Mouse (Mus musculus): ENCODE measurements around the gene Gm6169. TPM values are rescaled to one million over a fixed set of nuclear protein-coding genes. Genes with fewer than 3 reads are reported as not detected.
"Not testable (repeated sequence)": the region's sequence is repeated elsewhere in the genome, so short reads cannot be mapped to it uniquely, and the experiment has no call there.

The Gm6169 gene
- polyA plus RNA-seq, 2 experiments, result 2.1 to 5.1 TPM

- 0 out of 2 replicates have a peak, but pooled peaks cover 2% of the 10 kb centered on the region for H3K36me3 ChIP-seq (ENCODE audit: control insufficient read depth, insufficient read depth, low read length)
- no peaks in the 10 kb centered on the region for H3K4me1 ChIP-seq (ENCODE audit: control insufficient read depth, insufficient read depth, low read length)
- 70% methylated on average over 3 of the region's 3 CpGs for WGBS
- ATAC-seq (ENCODE audit: low FRiP score, low read depth), result no peak
- H3K4me3 ChIP-seq (replicated peaks; ENCODE audit: low read length), result no peak overlapping the region
- no peak for DNase-seq (ENCODE audit: low spot score)
- no peak overlapping the region for H3K27ac ChIP-seq (replicated peaks; ENCODE audit: low read depth, low read length)
- H3K9ac ChIP-seq (ENCODE audit: low read depth, low read length, severe bottlenecking), result no peak overlapping the region
- no peak for TF ChIP-seq POLR2A (IDR thresholded peaks at IDR 0.05; ENCODE audit: borderline replicate concordance, extremely low read depth, insufficient read depth, insufficient read length)
- no peaks in the 10 kb centered on the region for H3K9me3 ChIP-seq (ENCODE audit: control insufficient read depth, low read length)
- H3K27me3 ChIP-seq (ENCODE audit: control insufficient read depth, insufficient read depth, low read length), result no peaks in the 10 kb centered on the region
- no peak overlapping the region for H3K4me2 ChIP-seq (replicated peaks; ENCODE audit: low read depth, low read length, severe bottlenecking)
Measured at GRCm38 (mm10) chr13:97121341-97121740, 22.3 kb upstream of the Gm6169 start.

GRCm38 (mm10) chr13:97109046-97109445, 10.0 kb upstream of the Gm6169 start:
- DNase-seq (ENCODE audit: low spot score), result no peak
- H3K9ac ChIP-seq (ENCODE audit: low read depth, low read length, severe bottlenecking), result no peak overlapping the region
- no peaks in the 10 kb centered on the region for H3K9me3 ChIP-seq (ENCODE audit: control insufficient read depth, low read length)
- no peaks in the 10 kb centered on the region for H3K4me1 ChIP-seq (ENCODE audit: control insufficient read depth, insufficient read depth, low read length)
- H3K4me2 ChIP-seq (replicated peaks; ENCODE audit: low read depth, low read length, severe bottlenecking), result no peak overlapping the region
- H3K27me3 ChIP-seq (ENCODE audit: control insufficient read depth, insufficient read depth, low read length), result no peaks in the 10 kb centered on the region
- H3K4me3 ChIP-seq (replicated peaks; ENCODE audit: low read length), result no peak overlapping the region
- 77% methylated on average over 4 of the region's 4 CpGs for WGBS
- H3K27ac ChIP-seq (replicated peaks; ENCODE audit: low read depth, low read length), result no peak overlapping the region
- H3K36me3 ChIP-seq (ENCODE audit: control insufficient read depth, insufficient read depth, low read length), result peaks cover 7% of the 10 kb centered on the region; the same call in 1 of the 2 replicates
- no peak for TF ChIP-seq POLR2A (IDR thresholded peaks at IDR 0.05; ENCODE audit: borderline replicate concordance, extremely low read depth, insufficient read depth, insufficient read length)
- no peak for ATAC-seq (ENCODE audit: low FRiP score, low read depth)

- H3K27me3 ChIP-seq (ENCODE audit: control insufficient read depth, insufficient read depth, low read length); DNase-seq (ENCODE audit: low spot score); H3K4me3 ChIP-seq (replicated peaks; ENCODE audit: low read length); H3K9ac ChIP-seq (ENCODE audit: low read depth, low read length, severe bottlenecking); H3K9me3 ChIP-seq (ENCODE audit: control insufficient read depth, low read length); ATAC-seq (ENCODE audit: low FRiP score, low read depth); H3K4me1 ChIP-seq (ENCODE audit: control insufficient read depth, insufficient read depth, low read length); H3K27ac ChIP-seq (replicated peaks; ENCODE audit: low read depth, low read length); H3K36me3 ChIP-seq (ENCODE audit: control insufficient read depth, insufficient read depth, low read length); H3K4me2 ChIP-seq (replicated peaks; ENCODE audit: low read depth, low read length, severe bottlenecking): not testable (repeated sequence)
- WGBS, result 85% methylated on average over 4 of the region's 4 CpGs
Measured at GRCm38 (mm10) chr13:97107721-97108120, 8.7 kb upstream of the Gm6169 start.

- 69% methylated on average over 7 of the region's 7 CpGs for WGBS
Measured at GRCm38 (mm10) chr13:97104996-97105395, 6.0 kb upstream of the Gm6169 start.

GRCm38 (mm10) chr13:97095726-97096125, 3.3 kb downstream of the Gm6169 start:
- Histone ChIP-seq H3K4me3 (replicated peaks; ENCODE audit: low read length) (no peak overlapping the region), H3K9ac (ENCODE audit: low read depth, low read length, severe bottlenecking) (no peak overlapping the region), H3K27me3 (ENCODE audit: control insufficient read depth, insufficient read depth, low read length) (no peaks in the 10 kb centered on the region), H3K27ac (replicated peaks; ENCODE audit: low read depth, low read length) (no peak overlapping the region), H3K36me3 (ENCODE audit: control insufficient read depth, insufficient read depth, low read length) (no peaks in the 10 kb centered on the region), H3K9me3 (ENCODE audit: control insufficient read depth, low read length) (no peaks in the 10 kb centered on the region), H3K4me2 (replicated peaks; ENCODE audit: low read depth, low read length, severe bottlenecking) (no peak overlapping the region), H3K4me1 (ENCODE audit: control insufficient read depth, insufficient read depth, low read length) (no peaks in the 10 kb centered on the region)
- DNase-seq (ENCODE audit: low spot score) (no peak), ATAC-seq (ENCODE audit: low FRiP score, low read depth) (no peak)
- 88% methylated on average over 4 of the region's 4 CpGs for WGBS
- no peak for TF ChIP-seq POLR2A (IDR thresholded peaks at IDR 0.05; ENCODE audit: borderline replicate concordance, extremely low read depth, insufficient read depth, insufficient read length)

More at GRCm38 (mm10) chr13:97104996-97105395, 6.0 kb upstream of the Gm6169 start:
- Histone ChIP-seq H3K36me3 (ENCODE audit: control insufficient read depth, insufficient read depth, low read length) (no peaks in the 10 kb centered on the region), H3K4me3 (replicated peaks; ENCODE audit: low read length) (no peak overlapping the region), H3K27ac (replicated peaks; ENCODE audit: low read depth, low read length) (no peak overlapping the region), H3K9ac (ENCODE audit: low read depth, low read length, severe bottlenecking) (no peak overlapping the region), H3K4me1 (ENCODE audit: control insufficient read depth, insufficient read depth, low read length) (no peaks in the 10 kb centered on the region), H3K4me2 (replicated peaks; ENCODE audit: low read depth, low read length, severe bottlenecking) (no peak overlapping the region), H3K9me3 (ENCODE audit: control insufficient read depth, low read length) (no peaks in the 10 kb centered on the region), H3K27me3 (ENCODE audit: control insufficient read depth, insufficient read depth, low read length) (no peaks in the 10 kb centered on the region)
- no peak for ATAC-seq (ENCODE audit: low FRiP score, low read depth)
- no peak for TF ChIP-seq POLR2A (IDR thresholded peaks at IDR 0.05; ENCODE audit: borderline replicate concordance, extremely low read depth, insufficient read depth, insufficient read length)
- no peak for DNase-seq (ENCODE audit: low spot score)

- Histone ChIP-seq H3K4me3 (replicated peaks; ENCODE audit: low read length) (no peak overlapping the region), H3K9ac (ENCODE audit: low read depth, low read length, severe bottlenecking) (no peak overlapping the region), H3K9me3 (ENCODE audit: control insufficient read depth, low read length) (no peaks in the 10 kb centered on the region), H3K27ac (replicated peaks; ENCODE audit: low read depth, low read length) (no peak overlapping the region), H3K4me1 (ENCODE audit: control insufficient read depth, insufficient read depth, low read length) (no peaks in the 10 kb centered on the region), H3K36me3 (ENCODE audit: control insufficient read depth, insufficient read depth, low read length) (no peaks in the 10 kb centered on the region), H3K27me3 (ENCODE audit: control insufficient read depth, insufficient read depth, low read length) (no peaks in the 10 kb centered on the region), H3K4me2 (replicated peaks; ENCODE audit: low read depth, low read length, severe bottlenecking) (no peak overlapping the region)
- 92% methylated on average over 3 of the region's 3 CpGs for WGBS
- ATAC-seq (ENCODE audit: low FRiP score, low read depth) (no peak), DNase-seq (ENCODE audit: low spot score) (no peak)
- no peak for TF ChIP-seq POLR2A (IDR thresholded peaks at IDR 0.05; ENCODE audit: borderline replicate concordance, extremely low read depth, insufficient read depth, insufficient read length)
Measured at GRCm38 (mm10) chr13:97088183-97088582, 10.9 kb downstream of the Gm6169 start.

All from limb, embryonic 14.5 days (tissue).